Mouse (Mus musculus): Measurements from ENCODE around the gene Tprg. TPM values are rescaled to one million over a fixed set of nuclear protein-coding genes. Genes with fewer than 3 reads are reported as not detected.

Gene Tprg
- polyA plus RNA-seq, 1 experiment from 2014 or later = not detected

- 97% methylated on average over 4 of the region's 4 CpGs for WGBS
- H3K4me3 ChIP-seq (ENCODE audit: low read length) = no peak overlapping the region
- H3K9me3 ChIP-seq (ENCODE audit: control insufficient read depth, low read length) = no peaks in the 10 kb centered on the region
- H3K9ac ChIP-seq (ENCODE audit: low read depth, low read length) = no peak overlapping the region
- ATAC-seq (ENCODE audit: low FRiP score, low TSS enrichment) = no peak
- H3K4me1 ChIP-seq (ENCODE audit: control insufficient read depth, insufficient read depth, low read length) = no peaks in the 10 kb centered on the region
- H3K27ac ChIP-seq (ENCODE audit: low read depth, low read length) = no peak overlapping the region
- H3K36me3 ChIP-seq (ENCODE audit: control insufficient read depth, insufficient read depth, low read length) = no peaks in the 10 kb centered on the region
- no peaks in the 10 kb centered on the region for H3K27me3 ChIP-seq (ENCODE audit: control insufficient read depth, insufficient read depth, low read length)
- no peak overlapping the region for H3K4me2 ChIP-seq (replicated peaks; ENCODE audit: low read depth, low read length)
Observed at GRCm38 (mm10) chr16:25302616-25303015, 16.0 kb downstream of the Tprg start.

- H3K36me3 ChIP-seq (ENCODE audit: control insufficient read depth, insufficient read depth, low read length) = no peaks in the 10 kb centered on the region
- ATAC-seq (ENCODE audit: low FRiP score, low TSS enrichment) = no peak
- H3K4me2 ChIP-seq (replicated peaks; ENCODE audit: low read depth, low read length) = no peak overlapping the region
- 76% methylated on average over 5 of the region's 5 CpGs for WGBS
- no peaks in the 10 kb centered on the region for H3K27me3 ChIP-seq (ENCODE audit: control insufficient read depth, insufficient read depth, low read length)
- H3K4me1 ChIP-seq (ENCODE audit: control insufficient read depth, insufficient read depth, low read length) = no peaks in the 10 kb centered on the region
- no peak overlapping the region for H3K4me3 ChIP-seq (ENCODE audit: low read length)
- H3K9ac ChIP-seq (ENCODE audit: low read depth, low read length) = no peak overlapping the region
- H3K27ac ChIP-seq (ENCODE audit: low read depth, low read length) = no peak overlapping the region
- no peaks in the 10 kb centered on the region for H3K9me3 ChIP-seq (ENCODE audit: control insufficient read depth, low read length)
Observed at GRCm38 (mm10) chr16:25314006-25314405, 27.4 kb downstream of the Tprg start.

- Histone ChIP-seq H3K4me1 (ENCODE audit: control insufficient read depth, insufficient read depth, low read length) (no peaks in the 10 kb centered on the region), H3K9ac (ENCODE audit: low read depth, low read length) (no peak overlapping the region), H3K27me3 (ENCODE audit: control insufficient read depth, insufficient read depth, low read length) (no peaks in the 10 kb centered on the region), H3K36me3 (ENCODE audit: control insufficient read depth, insufficient read depth, low read length) (no peaks in the 10 kb centered on the region), H3K4me3 (ENCODE audit: low read length) (no peak overlapping the region), H3K27ac (ENCODE audit: low read depth, low read length) (no peak overlapping the region), H3K9me3 (ENCODE audit: control insufficient read depth, low read length) (no peaks in the 10 kb centered on the region), H3K4me2 (replicated peaks; ENCODE audit: low read depth, low read length) (no peak overlapping the region)
- ATAC-seq (ENCODE audit: low FRiP score, low TSS enrichment) = peak; percentile 28; the same call in 1 of the 2 replicates
- WGBS = 59% methylated on average over 3 of the region's 3 CpGs
Observed at GRCm38 (mm10) chr16:25315090-25315489, 28.5 kb downstream of the Tprg start.

GRCm38 (mm10) chr16:25325631-25326238 is 39.1 kb downstream of the Tprg start:
- Histone ChIP-seq H3K9me3 (ENCODE audit: control insufficient read depth, low read length) (no peaks in the 10 kb centered on the region), H3K27ac (ENCODE audit: low read depth, low read length) (no peak overlapping the region), H3K36me3 (ENCODE audit: control insufficient read depth, insufficient read depth, low read length) (no peaks in the 10 kb centered on the region), H3K9ac (ENCODE audit: low read depth, low read length) (no peak overlapping the region), H3K4me3 (ENCODE audit: low read length) (no peak overlapping the region), H3K4me2 (replicated peaks; ENCODE audit: low read depth, low read length) (no peak overlapping the region), H3K4me1 (ENCODE audit: control insufficient read depth, insufficient read depth, low read length) (no peaks in the 10 kb centered on the region), H3K27me3 (ENCODE audit: control insufficient read depth, insufficient read depth, low read length) (no peaks in the 10 kb centered on the region)
- 82% methylated on average over 2 of the region's 2 CpGs for WGBS
- ATAC-seq (ENCODE audit: low FRiP score, low TSS enrichment) = no peak

- H3K27me3 ChIP-seq (ENCODE audit: control insufficient read depth, insufficient read depth, low read length) = no peaks in the 10 kb centered on the region
- peak; percentile 73 for ATAC-seq (ENCODE audit: low FRiP score, low TSS enrichment)
- no peak overlapping the region for H3K4me3 ChIP-seq (ENCODE audit: low read length)
- no peaks in the 10 kb centered on the region for H3K9me3 ChIP-seq (ENCODE audit: control insufficient read depth, low read length)
- 67% methylated on average over 10 of the region's 10 CpGs for WGBS
- no peaks in the 10 kb centered on the region for H3K36me3 ChIP-seq (ENCODE audit: control insufficient read depth, insufficient read depth, low read length)
- no peak overlapping the region for H3K4me2 ChIP-seq (replicated peaks; ENCODE audit: low read depth, low read length)
- H3K27ac ChIP-seq (ENCODE audit: low read depth, low read length) = peak overlapping the region; percentile 43; the same call in 1 of the 2 replicates
- no peak overlapping the region for H3K9ac ChIP-seq (ENCODE audit: low read depth, low read length)
- 0 out of 2 replicates have a peak, but pooled peaks cover 4% of the 10 kb centered on the region for H3K4me1 ChIP-seq (ENCODE audit: control insufficient read depth, insufficient read depth, low read length)
Observed at GRCm38 (mm10) chr16:25333279-25334219, 46.9 kb downstream of the Tprg start.

- H3K4me3 ChIP-seq (ENCODE audit: low read length) = no peak overlapping the region
- peak; percentile 85 for ATAC-seq (ENCODE audit: low FRiP score, low TSS enrichment)
- H3K4me2 ChIP-seq (replicated peaks; ENCODE audit: low read depth, low read length) = no peak overlapping the region
- no peak overlapping the region for H3K9ac ChIP-seq (ENCODE audit: low read depth, low read length)
- WGBS = 24% methylated on average over 4 of the region's 4 CpGs
- H3K27ac ChIP-seq (ENCODE audit: low read depth, low read length) = no peak overlapping the region
- no peaks in the 10 kb centered on the region for H3K9me3 ChIP-seq (ENCODE audit: control insufficient read depth, low read length)
- H3K4me1 ChIP-seq (ENCODE audit: control insufficient read depth, insufficient read depth, low read length) = 0 out of 2 replicates have a peak, but pooled peaks cover 4% of the 10 kb centered on the region
- no peaks in the 10 kb centered on the region for H3K36me3 ChIP-seq (ENCODE audit: control insufficient read depth, insufficient read depth, low read length)
- no peaks in the 10 kb centered on the region for H3K27me3 ChIP-seq (ENCODE audit: control insufficient read depth, insufficient read depth, low read length)
Observed at GRCm38 (mm10) chr16:25335058-25335703, 48.6 kb downstream of the Tprg start.

- Histone ChIP-seq H3K36me3 (ENCODE audit: control insufficient read depth, insufficient read depth, low read length) (no peaks in the 10 kb centered on the region), H3K27ac (ENCODE audit: low read depth, low read length) (no peak overlapping the region), H3K9me3 (ENCODE audit: control insufficient read depth, low read length) (no peaks in the 10 kb centered on the region), H3K4me2 (replicated peaks; ENCODE audit: low read depth, low read length) (no peak overlapping the region), H3K4me3 (ENCODE audit: low read length) (no peak overlapping the region), H3K9ac (ENCODE audit: low read depth, low read length) (no peak overlapping the region), H3K27me3 (ENCODE audit: control insufficient read depth, insufficient read depth, low read length) (no peaks in the 10 kb centered on the region), H3K4me1 (ENCODE audit: control insufficient read depth, insufficient read depth, low read length) (no peaks in the 10 kb centered on the region)
- 1% methylated on average over 3 of the region's 3 CpGs for WGBS
- ATAC-seq (ENCODE audit: low FRiP score, low TSS enrichment) = 0 out of 2 replicates have a peak, but pooled peaks have one; percentile 52
Observed at GRCm38 (mm10) chr16:25349626-25350025, 63.0 kb downstream of the Tprg start.

GRCm38 (mm10) chr16:25367834-25368233 is 81.2 kb downstream of the Tprg start:
- Histone ChIP-seq H3K36me3 (ENCODE audit: control insufficient read depth, insufficient read depth, low read length) (no peaks in the 10 kb centered on the region), H3K4me1 (ENCODE audit: control insufficient read depth, insufficient read depth, low read length) (no peaks in the 10 kb centered on the region), H3K9me3 (ENCODE audit: control insufficient read depth, low read length) (no peaks in the 10 kb centered on the region), H3K27me3 (ENCODE audit: control insufficient read depth, insufficient read depth, low read length) (no peaks in the 10 kb centered on the region), H3K4me2 (replicated peaks; ENCODE audit: low read depth, low read length) (no peak overlapping the region), H3K9ac (ENCODE audit: low read depth, low read length) (no peak overlapping the region), H3K27ac (ENCODE audit: low read depth, low read length) (no peak overlapping the region), H3K4me3 (ENCODE audit: low read length) (no peak overlapping the region)
- ATAC-seq (ENCODE audit: low FRiP score, low TSS enrichment) = no peak
- WGBS = 71% methylated on average over 7 of the region's 7 CpGs

Data from kidney, embryonic 14.5 days (tissue).